Mouse (Mus musculus) kidney, postnatal 0 days (tissue): ENCODE data around the gene Cfap73. TPM values are rescaled to one million over a fixed set of nuclear protein-coding genes. Genes with fewer than 3 reads are reported as not detected.

Experiments used
- ATAC-seq: fragments of 200-750 bp; cut with Nextera tagmentation; replicated peaks from 2 replicates; pipeline ENCODE4 v1.8.0; 2017; ENCODE audit warnings: low read depth, moderate number of reproducible peaks, moderate TSS enrichment, moderate library complexity; ENCODE audit not compliant: low FRiP score
- DNase-seq: peaks from one replicate; pipeline ENCODE4 v3.0.0-alpha.2; 2016; ENCODE audit warnings: low spot score
- H3K27ac ChIP-seq: fragments of 300-500 bp; sonication (generic); 2 replicates; pipeline ENCODE4 v1.5.1; 2014; ENCODE audit warnings: mild to moderate bottlenecking
- H3K27me3 ChIP-seq: fragments of 300-500 bp; sonication (generic); 2 replicates; pipeline ENCODE4 v1.6.1; 2014; ENCODE audit warnings: low read length, mixed read lengths; ENCODE audit not compliant: insufficient read depth
- H3K36me3 ChIP-seq: fragments of 300-500 bp; sonication (generic); 2 replicates; pipeline ENCODE4 v1.6.1; 2014; ENCODE audit warnings: low read length, mixed read lengths; ENCODE audit not compliant: insufficient read depth
- H3K4me1 ChIP-seq: fragments of 300-500 bp; sonication (generic); replicated peaks from 2 replicates; pipeline ENCODE4 v1.6.1; 2014; ENCODE audit warnings: antibody characterized with exemption, low read length, mixed read lengths; ENCODE audit not compliant: insufficient read depth
- H3K4me2 ChIP-seq: fragments of 300-500 bp; sonication (generic); 2 replicates; pipeline ENCODE4 v1.6.1; 2014; ENCODE audit warnings: mild to moderate bottlenecking, low read length, moderate library complexity, mixed read lengths
- H3K4me3 ChIP-seq: fragments of 300-500 bp; sonication (generic); replicated peaks from 2 replicates; pipeline ENCODE4 v1.5.1; 2014; ENCODE audit warnings: low read depth, low read length
- H3K9ac ChIP-seq: fragments of 300-500 bp; sonication (generic); 2 replicates; pipeline ENCODE4 v1.6.1; 2014; ENCODE audit warnings: low read depth, low read length
- H3K9me3 ChIP-seq: fragments of 300-500 bp; sonication (generic); replicated peaks from 2 replicates; pipeline ENCODE4 v1.6.1; 2016; ENCODE audit warnings: low read length, inconsistent platforms, mixed read lengths
- CTCF ChIP-seq: IDR thresholded peaks from 2 replicates; pipeline ENCODE4 v1.5.1; 2016; ENCODE audit warnings: antibody characterized with exemption, low read depth, mild to moderate bottlenecking, moderate library complexity
- WGBS: fragments of 180-500 bp; shearing (Covaris S2); extraction: QIAGEN DNeasy Blood & Tissue Kit; methylation state at CpG from one replicate; pipeline ENCODE4 v1.1.7; 2014; 5-methylcytosine and 5-hydroxymethylcytosine counted together
- polyA plus RNA-seq: library from polyadenylated mRNA; unstranded; fragments of >200 nt; fragmentation: Nextera tagmentation; extraction: Ambion mirVana; gene quantifications from 2 replicates; pipeline ENCODE4 v1.2.1, GENCODE M21; 2015

Cfap73 gene
- polyA plus RNA-seq, 1 experiment from 2014 or later: not detected

- Histone ChIP-seq H3K4me3 (peak overlapping the region; percentile 23), H3K4me2 (peak overlapping the region; percentile 63), H3K9ac (no peak overlapping the region), H3K27ac (no peak overlapping the region), H3K36me3 (no peaks in the 10 kb centered on the region), H3K4me1 (0 out of 2 replicates have a peak, but pooled peaks cover 3% of the 10 kb centered on the region), H3K27me3 (no peaks in the 10 kb centered on the region), H3K9me3 (no peaks in the 10 kb centered on the region)
- DNase-seq: peak; percentile 97
- TF ChIP-seq CTCF: peak; percentile 94
- peak; percentile 51 for ATAC-seq
- WGBS: under 1% methylated on average over 8 of the region's 8 CpGs
Observed at GRCm38 (mm10) chr5:120605688-120606087, 28.3 kb downstream of the Cfap73 start.

- H3K27me3 ChIP-seq: no peaks in the 10 kb centered on the region
- no peak for DNase-seq
- no peak overlapping the region for H3K9ac ChIP-seq
- TF ChIP-seq CTCF: no peak
- no peak for ATAC-seq
- 0 out of 2 replicates have a peak, but pooled peaks cover 3% of the 10 kb centered on the region for H3K4me1 ChIP-seq
- peak overlapping the region; percentile 23 for H3K4me3 ChIP-seq
- H3K4me2 ChIP-seq: peak overlapping the region; percentile 63
- H3K27ac ChIP-seq: peak overlapping the region; percentile 50
- no peaks in the 10 kb centered on the region for H3K9me3 ChIP-seq
- under 1% methylated on average over 10 of the region's 10 CpGs for WGBS
- H3K36me3 ChIP-seq: no peaks in the 10 kb centered on the region
Observed at GRCm38 (mm10) chr5:120605241-120605661, 28.8 kb downstream of the Cfap73 start.

DNA sequence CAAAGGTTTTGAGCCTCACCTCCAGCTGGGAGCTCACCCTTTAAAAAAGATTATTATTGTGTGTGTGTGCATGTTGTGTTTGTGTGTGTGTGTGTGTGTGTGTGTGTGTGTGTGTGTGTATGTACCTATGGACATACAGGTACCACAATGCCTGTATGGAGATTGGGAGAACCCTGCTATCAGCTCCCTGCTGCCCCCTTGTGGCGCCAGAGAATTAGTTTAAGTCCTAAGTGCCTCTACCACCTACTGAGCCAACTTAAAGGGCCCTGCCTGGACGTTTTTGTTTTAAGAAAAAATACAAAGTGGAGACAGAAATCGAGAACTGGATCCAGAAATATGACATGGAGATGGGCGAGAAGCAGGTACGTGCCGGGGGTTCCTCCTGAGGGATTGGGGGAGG lies 29.2 kb downstream of the Cfap73 start:
- peak; percentile 58; the same call in 1 of the 2 replicates for ATAC-seq
- 2% methylated on average over 6 of the region's 6 CpGs for WGBS

DNA sequence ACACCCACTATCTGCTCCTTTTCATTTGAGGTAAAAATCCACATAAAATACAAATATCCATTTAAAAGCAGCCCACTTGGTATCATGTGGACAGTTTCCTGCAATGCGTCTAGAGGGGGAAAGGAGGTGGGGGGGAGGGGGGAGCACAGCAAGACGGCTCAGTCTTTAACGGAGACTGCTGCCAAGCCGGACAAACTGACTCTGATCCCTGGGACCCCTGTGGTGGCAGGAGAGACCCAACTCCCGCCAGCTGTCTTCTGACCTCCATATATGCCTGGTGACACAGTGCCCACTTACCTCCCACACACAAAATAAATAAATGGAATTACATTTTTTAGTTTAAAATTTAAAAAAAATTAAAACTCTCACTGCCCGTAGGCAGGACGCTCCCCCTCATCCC lies 30.5 kb downstream of the Cfap73 start:
- no peak overlapping the region for H3K9ac ChIP-seq
- no peak overlapping the region for H3K4me3 ChIP-seq
- DNase-seq (no peak), ATAC-seq (no peak)
- no peak overlapping the region for H3K27ac ChIP-seq
- H3K9me3 ChIP-seq: no peaks in the 10 kb centered on the region
- H3K4me1 ChIP-seq: 0 out of 2 replicates have a peak, but pooled peaks cover 3% of the 10 kb centered on the region
- H3K27me3 ChIP-seq: no peaks in the 10 kb centered on the region
- H3K36me3 ChIP-seq: no peaks in the 10 kb centered on the region
- no peak for TF ChIP-seq CTCF
- 77% methylated on average over 7 of the region's 7 CpGs for WGBS
- no peak overlapping the region for H3K4me2 ChIP-seq

More for the DNA sequence above, 29.2 kb downstream of the Cfap73 start:
- H3K4me2 ChIP-seq: peak overlapping the region; percentile 63
- no peak overlapping the region for H3K9ac ChIP-seq
- TF ChIP-seq CTCF: peak; percentile 87
- no peaks in the 10 kb centered on the region for H3K27me3 ChIP-seq
- peak; percentile 90 for DNase-seq
- peak overlapping the region; percentile 50 for H3K27ac ChIP-seq
- peak overlapping the region; percentile 23 for H3K4me3 ChIP-seq
- 0 out of 2 replicates have a peak, but pooled peaks cover 3% of the 10 kb centered on the region for H3K4me1 ChIP-seq
- no peaks in the 10 kb centered on the region for H3K36me3 ChIP-seq
- no peaks in the 10 kb centered on the region for H3K9me3 ChIP-seq

DNA sequence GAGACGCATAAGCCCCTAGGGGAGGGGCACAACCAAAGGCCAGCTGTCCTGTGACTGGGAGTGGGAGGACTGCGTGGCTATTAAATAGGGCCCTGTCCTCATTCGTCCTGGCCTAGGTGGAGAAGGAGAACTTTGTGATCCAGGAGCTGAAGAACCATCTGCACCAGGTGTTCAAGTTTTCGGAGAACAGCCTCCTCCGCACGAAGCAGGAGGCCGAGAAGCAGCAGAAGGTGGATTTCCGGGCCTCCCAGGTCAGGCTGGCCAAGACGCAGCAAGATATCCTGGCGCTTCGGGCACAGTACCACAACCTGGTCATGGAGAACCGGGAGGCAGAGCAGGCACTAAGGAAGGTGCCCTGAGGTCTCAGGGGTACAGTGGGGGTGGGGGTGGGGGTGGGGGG lies 31.8 kb downstream of the Cfap73 start:
- DNase-seq: no peak
- no peak overlapping the region for H3K4me3 ChIP-seq
- H3K9ac ChIP-seq: no peak overlapping the region
- ATAC-seq: no peak
- TF ChIP-seq CTCF: no peak
- H3K4me2 ChIP-seq: no peak overlapping the region
- no peaks in the 10 kb centered on the region for H3K9me3 ChIP-seq
- WGBS: 88% methylated on average over 12 of the region's 12 CpGs
- no peaks in the 10 kb centered on the region for H3K27me3 ChIP-seq
- H3K36me3 ChIP-seq: no peaks in the 10 kb centered on the region
- H3K4me1 ChIP-seq: 0 out of 2 replicates have a peak, but pooled peaks cover 3% of the 10 kb centered on the region
- H3K27ac ChIP-seq: no peak overlapping the region

- H3K27me3 ChIP-seq: no peaks in the 10 kb centered on the region
- 59% methylated on average over 11 of the region's 11 CpGs for WGBS
- H3K4me2 ChIP-seq: no peak overlapping the region
- H3K9me3 ChIP-seq: no peaks in the 10 kb centered on the region
- H3K36me3 ChIP-seq: no peaks in the 10 kb centered on the region
- 0 out of 2 replicates have a peak, but pooled peaks cover 3% of the 10 kb centered on the region for H3K4me1 ChIP-seq
- H3K27ac ChIP-seq: no peak overlapping the region
- peak; percentile 36; the same call in 1 of the 2 replicates for ATAC-seq
- no peak overlapping the region for H3K9ac ChIP-seq
- no peak overlapping the region for H3K4me3 ChIP-seq
- peak; percentile 64 for DNase-seq
- TF ChIP-seq CTCF: peak; percentile 76
Observed at GRCm38 (mm10) chr5:120600946-120601668, 32.9 kb downstream of the Cfap73 start.
